Mouse (Mus musculus): ENCODE measurements around the gene Dpm1. TPM values are rescaled to one million over a fixed set of nuclear protein-coding genes. Genes with fewer than 3 reads are reported as not detected.

Gene Dpm1
- total RNA-seq, 2 experiments from 2014 or later, result 61.8 to 70.6 TPM

DNA sequence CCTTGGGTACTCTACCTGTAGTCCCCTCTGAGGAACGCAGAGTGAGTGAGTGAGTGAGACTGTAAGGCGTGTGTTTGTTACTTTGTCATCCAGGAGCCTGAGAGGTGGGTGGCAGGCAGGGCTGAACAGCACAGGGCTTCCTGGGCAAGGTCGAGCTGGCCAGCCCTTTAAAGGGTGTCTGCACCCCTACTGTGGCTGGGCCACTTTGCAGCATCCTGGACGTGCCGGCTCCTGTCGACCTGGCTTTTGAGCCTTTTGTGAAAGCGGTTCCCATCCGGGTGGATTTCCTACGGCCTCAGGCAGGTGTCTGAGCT is 60.6 kb downstream of the Dpm1 start:
- no peak for DNase-seq (ENCODE audit: low spot score)
- intact Hi-C loops (cut with DNase I), result no loop called here

DNA sequence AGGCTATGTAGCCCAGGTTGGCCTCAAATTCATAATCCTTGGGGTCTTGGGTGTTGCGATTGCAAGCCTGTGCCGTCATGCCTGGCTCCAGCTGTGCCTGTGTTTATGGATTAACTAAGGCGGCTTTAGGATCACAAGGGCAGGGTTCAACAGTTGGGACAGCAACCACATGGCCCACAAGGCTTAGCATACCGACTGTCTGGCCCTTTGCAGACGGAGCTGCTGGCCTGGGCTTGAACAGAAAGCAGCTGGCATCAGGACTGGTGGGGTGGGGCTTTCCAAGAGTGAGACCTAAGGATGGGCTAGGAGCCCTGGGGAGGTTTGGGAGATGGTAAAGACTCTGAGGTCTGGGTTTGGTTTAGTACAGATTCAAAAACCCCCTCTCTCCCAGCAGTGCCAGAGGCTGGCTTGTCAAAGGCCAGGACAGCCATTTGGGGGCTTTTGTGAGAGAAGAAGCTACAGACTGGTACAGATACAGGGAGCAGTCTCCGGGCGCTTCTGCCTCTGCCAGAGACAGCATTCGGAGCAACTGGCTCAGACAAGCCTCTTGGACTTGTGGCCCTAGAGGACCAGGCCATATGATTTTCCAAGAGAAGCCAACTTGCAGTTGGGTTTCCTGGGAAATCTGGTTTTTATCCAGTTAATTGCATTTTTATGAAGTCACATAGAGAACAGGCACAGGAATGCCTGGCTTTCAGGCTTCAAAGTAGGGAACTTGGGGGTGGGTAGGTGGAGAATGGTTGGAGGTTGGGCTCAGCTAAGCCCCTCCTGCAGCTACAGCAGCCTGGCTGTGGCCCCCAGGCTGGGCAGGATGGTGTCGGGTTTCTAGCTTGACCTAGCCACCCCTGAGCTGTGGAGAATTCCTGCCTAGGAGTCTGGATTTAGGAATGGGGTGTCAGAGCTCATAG is 61.2 kb downstream of the Dpm1 start:
- no peak for DNase-seq (ENCODE audit: low spot score)
- intact Hi-C loops (cut with DNase I), result no loop called here

- intact Hi-C loops (cut with DNase I), result no loop called here
- DNase-seq (ENCODE audit: low spot score), result no peak
Measured at GRCm38 (mm10) chr2:168167781-168168180, 62.6 kb downstream of the Dpm1 start.

DNA sequence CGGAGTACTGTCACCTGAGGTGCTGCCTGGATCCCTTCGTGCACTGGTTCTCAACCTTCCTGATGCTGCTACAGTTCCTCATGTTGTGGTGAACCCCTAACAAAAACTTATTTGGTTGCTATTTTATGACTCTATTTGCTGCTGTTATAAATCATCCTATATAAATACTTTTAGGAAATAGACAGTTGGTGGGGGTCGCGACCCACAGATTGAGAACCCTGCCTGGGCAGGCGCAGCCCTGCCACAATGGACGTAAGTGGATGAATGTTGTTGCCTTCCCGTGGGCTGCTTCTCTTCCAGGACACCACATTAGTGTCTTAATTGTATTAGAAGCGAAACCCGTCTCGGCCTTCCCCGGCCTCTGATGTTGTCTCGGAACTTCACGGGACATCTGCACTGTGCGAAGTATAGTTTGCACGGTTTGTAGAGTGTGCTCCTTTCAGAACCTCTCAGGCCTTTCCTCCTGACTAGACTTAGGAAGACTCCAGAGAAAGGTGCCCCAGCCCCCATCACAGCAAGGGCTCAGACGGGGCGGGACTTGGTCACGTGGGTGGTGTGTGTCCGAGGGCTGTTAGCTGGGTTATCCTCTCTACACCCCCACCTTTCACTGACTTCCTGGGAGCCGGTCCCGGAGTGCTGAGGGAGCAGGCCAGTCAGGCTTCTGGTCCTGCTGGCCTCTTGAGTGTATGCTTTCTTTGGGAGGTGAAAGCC is 63.5 kb downstream of the Dpm1 start:
- no peak for DNase-seq (ENCODE audit: low spot score)
- intact Hi-C loops (cut with DNase I), result no loop called here

DNA sequence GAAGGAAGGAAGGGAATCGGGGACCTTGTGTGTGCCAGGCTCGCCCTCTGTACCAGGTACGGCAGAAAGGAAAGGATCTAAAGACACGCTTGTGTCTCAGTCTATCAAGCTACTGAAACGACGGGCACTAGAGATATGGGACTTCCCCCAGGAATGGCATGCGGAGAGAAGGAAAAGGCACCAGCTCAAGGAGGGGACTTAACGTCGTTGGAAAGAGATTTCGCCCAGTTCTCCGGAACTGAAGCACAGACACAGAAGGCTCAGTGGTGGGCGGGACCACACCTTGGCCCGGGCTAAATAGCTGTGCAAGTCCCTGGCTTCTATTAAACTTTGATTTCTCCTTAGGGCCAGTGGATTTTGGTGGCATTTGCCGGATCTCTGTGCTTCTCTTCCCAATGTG is 68.4 kb downstream of the Dpm1 start:
- intact Hi-C loops (cut with DNase I), result no loop called here
- no peak for DNase-seq (ENCODE audit: low spot score)

DNA sequence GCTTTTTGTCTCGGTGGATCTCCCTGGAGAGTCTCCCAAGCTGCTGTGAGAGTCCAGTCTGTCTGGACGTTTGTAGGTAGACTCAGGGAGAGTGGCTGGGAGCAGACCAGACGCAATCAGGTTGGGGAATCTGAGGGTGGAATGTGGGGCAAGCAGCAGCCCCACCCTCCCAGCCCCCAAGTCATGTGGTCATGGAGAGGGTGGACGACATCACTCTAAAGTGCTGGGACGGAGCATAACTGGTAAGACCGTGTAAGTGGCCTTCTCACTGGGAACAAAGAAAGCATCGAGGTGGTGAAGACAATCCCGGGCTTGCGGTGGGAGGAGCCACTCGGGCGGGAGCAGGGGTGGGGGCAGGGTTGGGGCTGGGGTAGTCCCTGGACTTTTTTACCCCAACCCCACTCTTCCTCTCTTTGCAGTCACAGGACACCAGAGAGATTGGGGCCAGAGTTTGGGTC is 68.8 kb downstream of the Dpm1 start:
- DNase-seq (ENCODE audit: low spot score), result no peak
- intact Hi-C loops (cut with DNase I), result no loop called here

GRCm38 (mm10) chr2:168160370-168160930 is 69.9 kb downstream of the Dpm1 start:
- DNase-seq (ENCODE audit: low spot score), result no peak
- intact Hi-C loops (cut with DNase I), result no loop called here

Small RNAs within 50 kb of the gene (microRNA-seq; reads per million reads assigned to microRNA genes)
- not detected for gene Gm24561

Other genes starting within 250 kb of the Dpm1 start
- under 1 TPM; 0.49 to 0.75 TPM for gene Ripor3, start 220.0 kb downstream of the Dpm1 start, total RNA-seq (2021)
- 1 to 10 TPM; 3.1 to 3.4 TPM for gene Pard6b, start 149.6 kb downstream of the Dpm1 start, total RNA-seq (2021)
- gene Adnp, start 23.5 kb downstream of the Dpm1 start, total RNA-seq (2021), result 10 to 100 TPM; 30.5 to 32.7 TPM
- gene Gm20716, start 227 bp downstream of the Dpm1 start, total RNA-seq (2021), result 10 to 100 TPM; 12.6 to 13.6 TPM
- gene Mocs3, start within 50 bp of the Dpm1 start, total RNA-seq (2021), result 1 to 10 TPM; 6.2 to 7.1 TPM
- gene Kcng1, start 51.1 kb upstream of the Dpm1 start, total RNA-seq (2021), result not detected

All from heart, postnatal 25 days (tissue).